Mouse (Mus musculus) heart, postnatal 36 days (tissue): ENCODE measurements around the gene Zfp663. TPM values are rescaled to one million over a fixed set of nuclear protein-coding genes. Genes with fewer than 3 reads are reported as not detected.

Experiments used
- DNase-seq, 2 experiments: peaks; one replicate each; pipeline ENCODE4 v3.0.0; 2021 to 2022
- intact Hi-C: fragments of 180-260 bp; cut with DNase I; formaldehyde crosslinking; loops from one replicate; pipeline ENCODE4 v1.15.1; 2025
- total RNA-seq, 2 experiments: library from RNA; stranded (reverse); gene quantifications; 2 replicates each; pipeline ENCODE4 v1.2.3; 2021

Gene Zfp663
- total RNA-seq = not detected

DNA sequence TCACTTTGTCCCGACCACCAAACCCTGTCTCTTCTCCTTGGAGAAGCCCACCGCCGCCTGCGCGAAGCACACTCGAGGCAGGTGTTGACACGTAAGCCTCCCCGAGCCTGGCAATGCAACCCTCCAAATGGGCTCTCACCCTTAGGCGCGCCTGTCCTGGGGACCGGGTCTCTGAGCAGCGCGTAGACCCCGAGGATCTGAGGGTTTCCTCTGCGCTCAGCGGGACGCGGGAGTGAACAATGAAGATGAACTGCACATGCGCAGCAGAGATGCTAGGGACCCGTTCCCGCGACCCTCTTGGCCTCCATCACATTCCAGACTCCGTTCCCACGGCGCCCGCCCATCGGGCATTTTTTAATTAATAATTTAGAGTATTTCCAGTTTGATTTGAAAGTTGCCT lies at the start of gene Zfp663:
Gene Zfp663, minus strand, starts transcription at position 234 of the 400 bp plus-strand sequence.
- intact Hi-C loops = no loop called here
- DNase-seq = no peak

DNA sequence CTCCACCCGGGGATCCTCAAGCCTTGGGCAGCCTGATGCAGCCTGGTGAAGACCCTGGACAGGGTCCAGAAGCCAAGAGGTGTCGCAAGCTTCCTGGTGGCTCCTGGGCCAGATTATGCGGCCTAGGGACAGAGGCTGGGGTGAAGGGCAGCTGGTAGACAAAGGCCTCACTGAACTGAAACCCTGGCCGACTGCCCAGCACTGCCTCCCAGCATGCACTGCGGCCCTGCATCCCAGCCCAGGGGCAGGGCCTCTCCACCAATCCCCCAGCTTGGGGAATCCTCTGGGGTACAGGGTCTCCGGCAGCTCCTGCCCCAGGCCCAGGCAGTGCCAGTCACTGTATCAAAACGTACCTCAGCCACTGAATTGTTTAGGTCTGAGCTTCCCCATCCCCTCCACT lies 48.8 kb upstream of the Zfp663 start:
- no peak for DNase-seq
- intact Hi-C loops = no loop called here

DNA sequence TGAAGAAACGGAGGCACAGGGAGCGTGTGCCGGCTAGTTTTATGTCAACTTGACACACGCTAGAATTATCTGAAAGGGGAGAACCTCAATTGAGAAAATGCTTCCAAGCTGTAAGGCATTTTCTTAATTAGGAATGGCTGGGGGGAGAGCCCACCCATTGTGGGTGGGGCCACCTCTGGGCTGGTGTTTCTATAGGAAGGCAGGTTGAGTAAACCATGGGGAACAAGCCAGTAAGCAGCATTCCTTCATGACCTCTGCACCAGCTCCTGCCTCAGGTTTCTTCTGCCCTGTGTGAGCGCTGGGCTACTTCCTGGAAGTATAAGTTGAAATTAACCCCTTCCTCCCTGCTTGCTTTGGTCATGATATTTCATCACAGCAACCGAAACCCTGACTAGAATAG lies 47.3 kb upstream of the Zfp663 start:
- no peak for DNase-seq
- intact Hi-C loops = no loop called here

DNA sequence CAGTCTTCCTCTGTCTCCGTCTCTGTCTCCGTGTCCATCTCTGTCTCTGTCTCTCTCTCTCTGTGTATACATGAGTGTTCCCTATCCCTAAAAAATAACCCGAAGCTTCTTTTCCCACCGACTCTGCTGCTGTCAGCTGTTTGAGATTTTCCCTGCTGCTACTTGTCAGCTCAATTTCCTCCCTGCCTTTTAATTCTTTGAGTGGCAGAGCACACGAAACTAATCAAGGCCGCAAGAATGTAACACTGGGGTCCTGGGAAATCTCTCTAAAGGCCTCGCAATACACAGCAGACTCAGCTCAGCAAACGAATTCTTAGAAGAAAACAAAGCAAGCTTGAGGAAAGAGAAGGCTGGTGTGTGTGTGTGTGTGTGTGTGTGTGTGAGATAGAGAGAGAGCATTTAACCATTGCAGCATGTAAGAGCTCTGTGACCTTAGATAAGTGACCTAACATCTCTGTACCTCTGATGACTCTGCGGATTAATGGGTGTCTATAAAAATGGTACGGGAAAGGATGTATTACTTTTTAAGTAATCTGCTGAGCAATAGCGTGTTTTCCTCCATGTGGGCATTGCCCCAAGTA lies 46.7 kb upstream of the Zfp663 start:
- DNase-seq = no peak
- intact Hi-C loops = no loop called here

DNA sequence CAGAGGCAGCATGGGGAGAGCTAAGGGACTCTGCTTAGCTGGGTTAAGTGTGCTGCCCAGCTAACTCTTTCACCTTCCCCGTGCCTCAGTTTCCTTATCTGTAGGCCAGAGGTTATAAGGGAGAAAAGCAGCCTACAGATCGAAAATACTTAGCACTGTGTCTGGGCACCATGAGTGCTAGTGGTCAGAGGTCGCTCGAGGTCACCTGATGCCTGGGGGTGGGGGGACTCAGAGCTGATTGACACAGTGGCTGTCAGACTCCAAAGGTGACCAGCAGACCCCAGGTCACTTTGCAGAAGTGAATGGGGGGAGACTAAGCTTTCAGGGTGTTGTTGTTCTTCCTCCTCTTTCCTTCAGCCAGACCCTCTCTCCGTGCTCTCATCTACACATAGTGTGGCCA lies 45.8 kb upstream of the Zfp663 start:
- DNase-seq = no peak
- intact Hi-C loops = no loop called here

DNA sequence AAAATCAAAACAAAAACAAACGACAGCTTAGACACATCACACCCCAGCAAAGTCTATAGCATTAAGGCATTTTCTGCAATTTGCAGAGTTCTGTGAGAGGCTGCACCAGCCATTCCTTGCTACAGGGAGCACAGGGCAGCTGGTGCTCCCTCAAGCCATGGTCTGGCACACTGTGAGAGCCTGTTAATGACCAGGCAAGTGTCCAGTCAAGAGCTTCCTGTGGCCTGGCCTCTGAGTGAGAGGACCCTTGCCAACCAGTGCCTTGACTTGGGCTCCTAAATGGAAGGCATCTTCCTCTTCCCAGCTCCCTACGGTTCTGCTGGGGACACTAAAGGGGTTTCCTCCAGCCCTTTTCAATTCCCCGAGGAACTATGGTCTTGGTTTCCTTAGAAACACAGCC lies 45.4 kb upstream of the Zfp663 start:
- DNase-seq = no peak
- intact Hi-C loops = no loop called here

DNA sequence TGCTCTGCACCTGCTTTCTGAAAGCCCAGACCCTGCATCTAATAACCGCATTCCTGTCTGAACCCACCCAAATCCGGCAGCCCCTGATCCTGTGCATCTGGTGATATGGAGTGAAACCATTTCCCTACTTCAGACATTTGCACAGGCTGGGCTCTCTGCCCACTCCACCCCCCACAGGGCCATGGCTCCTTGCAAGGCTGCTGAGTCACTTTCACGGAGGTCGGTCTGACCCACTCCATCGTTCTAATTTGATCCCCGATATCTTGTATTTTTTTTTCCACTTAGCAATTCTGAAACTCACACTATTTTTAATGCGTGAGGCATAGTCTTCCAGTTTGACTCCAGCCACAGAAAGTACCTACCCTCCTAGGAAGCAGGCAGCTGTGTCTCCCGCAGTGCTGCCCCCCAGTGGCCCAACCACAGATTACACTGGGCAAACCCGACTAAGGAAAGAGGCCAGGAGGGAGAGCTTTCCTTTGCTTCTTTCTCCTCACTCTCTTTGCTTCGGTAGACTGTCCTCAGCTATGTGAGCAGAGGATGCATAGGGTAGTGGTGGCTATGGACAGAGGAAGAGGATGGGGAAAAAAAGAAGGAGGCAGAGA lies 39.3 kb upstream of the Zfp663 start:
- intact Hi-C loops = loop anchor here (2.0 kb wide), 1 partner anchor 17 kb away; no protein-coding TSS in a partner anchor

DNA sequence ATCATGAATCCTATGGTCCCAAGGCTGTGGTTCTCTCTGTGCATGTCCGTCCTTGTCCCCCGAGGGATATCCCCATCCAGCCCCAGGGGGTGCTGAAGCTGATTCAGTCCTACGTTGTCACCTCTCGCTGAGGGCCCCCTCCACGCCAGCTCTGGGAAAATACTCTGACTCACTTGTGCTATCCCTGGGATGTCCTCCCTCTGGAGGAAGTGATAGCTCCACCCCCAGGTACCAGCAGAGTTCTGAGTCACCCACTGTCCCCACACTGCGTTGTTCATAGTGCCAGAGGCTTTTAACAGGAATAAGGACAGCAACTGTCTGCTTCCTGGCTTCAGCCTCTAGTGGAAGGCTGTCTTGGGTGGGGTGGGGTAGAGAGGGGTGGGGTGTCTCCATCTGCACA lies 36.8 kb upstream of the Zfp663 start:
- DNase-seq = no peak
- intact Hi-C loops = no loop called here

More for the DNA sequence above, 39.3 kb upstream of the Zfp663 start:
- DNase-seq = peak; percentile 80 to 84

DNA sequence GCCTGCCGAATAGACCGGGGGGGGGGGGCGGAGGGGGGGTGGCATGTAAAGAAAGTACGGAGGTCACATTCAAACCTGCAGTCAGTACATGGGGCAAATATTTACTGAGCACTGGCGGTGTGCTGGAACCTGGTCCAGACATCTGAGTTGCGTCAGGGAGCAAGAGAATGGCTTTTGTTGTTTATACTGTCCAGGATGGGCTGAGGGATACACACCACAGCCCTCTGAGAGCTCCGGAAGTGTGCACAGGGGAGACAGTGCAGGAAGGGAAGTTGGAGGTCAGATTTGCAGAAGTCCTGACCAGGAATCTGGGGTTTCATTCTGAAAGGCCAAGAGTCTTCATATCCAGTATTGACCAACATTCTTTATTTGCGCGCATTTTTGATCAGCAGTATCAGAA lies 36.4 kb upstream of the Zfp663 start:
- intact Hi-C loops = no loop called here
- no peak for DNase-seq

DNA sequence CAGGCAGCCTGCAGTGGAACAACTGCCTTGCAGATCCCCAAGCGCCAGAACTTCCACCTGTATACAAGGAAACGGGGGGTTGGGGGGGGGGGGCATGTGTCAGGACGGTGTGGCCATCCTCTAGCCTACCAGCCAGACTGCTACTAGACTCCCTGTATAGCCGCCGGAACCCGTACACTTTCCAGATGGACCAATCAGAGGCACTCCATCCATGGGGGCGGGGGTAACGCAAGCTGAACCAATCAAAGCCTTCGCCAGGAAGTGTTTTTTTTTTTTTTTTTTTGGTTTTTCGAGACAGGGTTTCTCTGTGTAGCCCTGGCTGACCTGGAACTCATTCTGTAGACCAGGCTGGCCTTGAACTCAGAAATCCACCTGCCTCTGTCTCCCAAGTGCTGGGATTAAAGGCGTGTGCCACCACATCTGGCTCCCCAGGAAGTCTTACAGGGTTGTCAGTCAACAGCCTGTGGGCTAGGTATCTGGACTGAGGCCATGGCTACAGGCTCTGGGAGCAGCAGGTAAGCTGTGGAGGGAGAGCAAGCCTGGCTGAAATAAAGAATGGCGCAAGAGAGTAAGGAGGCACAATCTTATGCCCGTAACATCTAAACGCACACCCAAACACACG lies 29.7 kb upstream of the Zfp663 start:
- no peak for DNase-seq
- intact Hi-C loops = no loop called here

DNA sequence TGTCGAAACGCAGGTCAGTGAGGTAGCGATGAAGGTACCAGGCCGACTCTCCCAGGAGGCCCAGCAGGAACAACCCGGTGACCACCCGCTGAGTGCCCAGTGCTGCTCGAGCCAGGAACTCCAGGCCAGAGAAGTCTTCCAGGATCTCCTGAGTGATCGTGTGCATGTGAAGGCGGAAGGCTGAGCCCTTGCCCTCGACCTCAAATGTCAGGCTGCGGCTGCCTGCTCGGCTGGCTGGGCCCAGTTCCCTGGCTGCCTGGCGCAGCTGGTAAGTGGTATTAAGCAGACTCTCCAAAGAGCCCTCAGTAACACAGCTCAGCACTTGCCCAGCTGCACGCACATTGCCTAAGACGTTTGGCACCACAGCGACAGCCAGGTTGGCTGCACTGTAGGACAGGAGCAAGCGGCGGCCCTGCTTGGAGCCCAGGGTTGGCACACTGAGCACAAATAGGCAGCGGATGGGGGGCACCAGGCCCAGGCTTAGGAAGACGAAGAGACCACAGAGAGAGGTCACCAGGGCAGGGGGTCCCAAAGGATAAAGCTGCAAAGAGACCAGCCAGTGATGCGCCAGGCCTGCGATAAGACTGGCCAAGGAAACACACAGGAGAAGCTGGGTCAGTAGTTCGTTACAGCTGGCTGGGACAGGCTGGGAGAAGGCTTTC lies 29.1 kb upstream of the Zfp663 start:
- DNase-seq = peak in 1 of 2 experiments; percentile 18

DNA sequence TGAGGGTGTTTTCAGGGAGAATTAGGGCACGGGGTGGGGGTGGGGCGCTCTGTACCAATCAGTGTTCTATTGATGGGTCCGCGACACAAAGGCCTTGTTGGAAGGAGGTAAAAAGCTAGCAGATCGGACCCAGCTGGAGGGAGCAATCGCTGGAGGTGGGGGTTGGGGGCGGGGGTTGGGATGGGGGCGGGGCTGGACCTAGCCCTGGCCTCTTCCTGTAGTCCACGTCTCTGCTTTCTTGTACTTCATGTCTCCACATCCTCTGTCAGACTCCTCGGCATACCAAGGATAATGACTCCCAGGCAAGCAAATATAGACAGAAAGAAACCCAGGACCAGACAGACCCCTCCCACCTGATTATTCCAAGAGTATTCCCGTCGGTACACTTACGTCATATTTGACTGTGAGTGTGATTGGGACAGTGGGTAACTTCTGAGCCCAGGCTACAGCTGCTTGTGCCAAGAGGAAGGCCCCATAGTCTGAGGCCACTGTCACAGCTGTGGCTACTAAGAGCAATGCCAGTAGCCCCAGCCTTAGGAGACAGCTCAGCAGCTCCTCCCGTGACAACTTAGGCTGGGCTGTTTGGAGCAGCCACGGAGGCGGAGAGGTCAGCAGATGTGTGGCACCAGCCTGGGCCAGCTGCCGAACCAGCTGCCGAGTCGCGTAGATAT lies 28.4 kb upstream of the Zfp663 start:
- DNase-seq = peak; percentile 25 to 48
- intact Hi-C loops = no loop called here

More for the DNA sequence above, 29.1 kb upstream of the Zfp663 start:
- intact Hi-C loops = no loop called here

DNA sequence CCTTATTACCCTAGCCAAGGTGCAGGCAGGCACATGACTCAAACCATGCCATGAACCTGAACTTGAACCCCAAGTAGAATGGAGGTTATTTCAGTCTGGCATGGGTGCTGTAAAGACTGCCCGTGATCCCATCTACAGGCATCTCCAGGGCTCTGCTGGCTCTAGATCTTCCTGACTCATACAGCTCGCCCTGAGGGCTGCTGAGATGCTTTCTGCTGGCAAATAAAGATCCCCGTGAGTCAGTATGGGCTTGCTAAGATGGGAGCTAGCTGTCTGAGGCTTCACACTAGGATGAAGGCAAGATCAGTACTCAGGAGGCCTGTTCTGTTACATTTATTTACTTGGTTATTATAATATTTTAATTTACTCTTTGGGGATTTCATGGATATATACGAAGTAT lies 23.6 kb upstream of the Zfp663 start:
- DNase-seq = no peak
- intact Hi-C loops = no loop called here

DNA sequence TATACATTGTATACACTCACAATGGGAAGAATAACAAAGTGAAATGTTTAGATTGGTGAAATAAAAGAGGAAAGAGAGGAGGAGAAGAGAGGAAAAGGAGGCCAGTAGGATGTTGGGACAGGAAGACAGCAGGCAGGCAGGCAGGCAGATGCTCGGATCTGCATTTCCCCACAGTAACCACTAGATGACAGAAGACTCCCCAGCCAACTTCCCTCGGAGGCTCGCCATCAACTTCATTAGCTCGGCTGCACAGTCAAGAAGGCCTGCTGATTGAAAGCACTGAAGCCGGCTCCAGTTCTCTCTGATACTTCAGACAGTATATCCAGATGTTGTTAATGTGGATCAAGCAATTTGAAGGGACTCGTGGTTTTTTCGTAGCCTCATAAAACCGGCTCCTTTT lies 23.0 kb upstream of the Zfp663 start:
- peak; percentile 43 to 46 for DNase-seq
- intact Hi-C loops = loop anchor here (2.0 kb wide), 2 partner anchors 17 to 95 kb away; no protein-coding TSS in a partner anchor

DNA sequence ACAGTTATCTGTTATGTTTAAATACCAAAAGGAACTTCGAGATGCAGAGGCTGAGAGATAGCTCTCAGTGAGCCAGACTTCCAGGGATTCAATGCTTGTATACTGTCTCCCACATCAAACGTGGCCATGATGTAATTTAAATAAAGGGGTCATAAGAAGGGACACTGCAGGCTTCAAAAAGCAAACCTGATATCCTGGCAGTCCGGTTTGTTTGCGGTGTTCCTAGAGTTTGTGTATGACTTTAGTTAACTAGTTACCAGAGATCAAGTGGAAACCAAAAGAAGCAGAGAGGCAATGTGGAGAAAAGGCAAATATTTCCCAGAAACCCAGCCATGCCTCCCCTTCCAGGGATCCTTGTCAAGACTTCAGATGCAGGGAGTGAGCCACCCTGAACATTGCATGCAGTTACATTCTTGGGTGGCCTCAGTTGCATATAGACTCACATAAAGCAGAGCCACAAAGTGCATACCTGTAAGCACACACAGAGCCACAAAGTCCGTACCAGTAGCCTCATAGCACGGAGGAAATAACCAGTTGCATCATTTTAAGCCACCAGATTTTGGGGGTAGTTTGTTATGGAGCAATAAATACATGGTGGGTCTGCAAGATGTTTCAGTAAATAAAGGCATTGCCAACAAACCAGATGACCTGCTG lies 20.9 kb upstream of the Zfp663 start:
- no peak for DNase-seq
- intact Hi-C loops = no loop called here

DNA sequence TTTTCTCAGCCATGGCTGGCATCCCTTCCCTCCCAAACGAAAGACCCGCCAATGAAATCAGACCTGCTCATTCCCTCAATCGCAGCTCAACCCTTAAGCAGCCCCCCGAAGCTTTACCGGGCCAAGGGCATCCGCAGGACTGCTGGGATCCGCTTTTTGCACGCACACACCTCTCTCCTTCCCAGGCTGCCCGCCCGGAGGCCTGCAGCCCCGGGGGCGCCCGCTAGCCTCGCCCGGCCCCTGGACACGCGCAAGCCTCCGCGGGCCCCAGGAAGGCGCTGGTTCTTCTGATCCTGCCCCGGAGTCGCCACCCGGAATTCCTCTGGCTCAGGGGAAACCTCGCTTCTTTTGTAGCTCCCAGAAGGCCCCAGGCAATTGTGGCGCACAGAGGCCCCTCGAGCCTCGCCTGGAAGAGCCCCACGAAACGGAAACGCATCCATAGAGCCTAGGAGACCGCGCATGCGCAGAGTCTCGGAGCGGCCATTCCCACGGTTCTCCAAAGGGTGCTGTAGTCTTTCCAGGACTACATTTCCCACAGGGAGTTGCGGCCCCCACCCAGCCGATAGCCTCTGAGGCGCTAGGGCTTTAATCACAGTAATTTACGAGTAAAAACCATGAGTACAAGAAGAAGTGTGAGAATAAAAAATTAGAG lies 19.4 kb upstream of the Zfp663 start, which contains the start of gene Zfp334:
Gene Zfp334, minus strand, starts transcription at position 416 of the 652 bp plus-strand sequence.
- intact Hi-C loops = no loop called here
- peak; percentile 93 to 94 for DNase-seq

DNA sequence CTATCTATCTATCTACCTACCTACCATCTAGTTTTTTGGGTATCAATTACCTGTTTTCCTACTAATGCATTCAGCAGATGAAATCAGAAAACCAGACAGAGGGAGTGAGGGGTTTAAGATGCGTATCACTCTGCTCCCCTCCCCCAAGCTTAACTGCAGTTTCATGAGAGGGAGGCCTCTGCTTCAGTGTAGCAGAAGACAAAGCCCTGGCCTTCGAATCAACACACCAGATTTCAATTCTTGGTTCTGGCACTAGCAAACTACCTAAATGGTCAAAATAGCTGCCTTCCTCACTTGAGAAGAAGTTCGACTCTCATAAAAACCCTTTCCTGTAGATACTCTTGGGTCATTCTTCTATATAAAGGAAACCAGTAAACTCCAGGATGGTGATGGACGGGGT lies 18.8 kb upstream of the Zfp663 start:
- no peak for DNase-seq
- intact Hi-C loops = no loop called here

DNA sequence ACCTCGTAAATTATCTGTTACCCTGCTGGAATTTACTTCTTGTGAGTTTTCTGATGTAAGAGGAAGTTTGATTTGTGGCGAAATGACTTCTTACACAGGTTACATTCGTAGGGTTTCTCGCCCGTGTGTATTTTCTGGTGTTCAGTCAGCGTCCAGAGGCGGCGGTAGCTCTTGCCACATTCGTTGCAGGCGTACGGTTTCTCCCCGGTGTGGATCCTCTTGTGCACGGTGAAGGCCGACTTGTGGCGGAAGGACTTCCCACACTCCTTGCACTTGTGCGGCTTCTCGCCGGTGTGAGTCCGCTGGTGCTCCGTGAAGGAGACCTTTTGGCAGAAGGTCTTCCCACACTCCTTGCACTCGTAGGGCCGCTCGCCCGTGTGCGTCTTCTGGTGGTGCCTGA lies 11.5 kb upstream of the Zfp663 start:
- no peak for DNase-seq
- intact Hi-C loops = no loop called here

DNA sequence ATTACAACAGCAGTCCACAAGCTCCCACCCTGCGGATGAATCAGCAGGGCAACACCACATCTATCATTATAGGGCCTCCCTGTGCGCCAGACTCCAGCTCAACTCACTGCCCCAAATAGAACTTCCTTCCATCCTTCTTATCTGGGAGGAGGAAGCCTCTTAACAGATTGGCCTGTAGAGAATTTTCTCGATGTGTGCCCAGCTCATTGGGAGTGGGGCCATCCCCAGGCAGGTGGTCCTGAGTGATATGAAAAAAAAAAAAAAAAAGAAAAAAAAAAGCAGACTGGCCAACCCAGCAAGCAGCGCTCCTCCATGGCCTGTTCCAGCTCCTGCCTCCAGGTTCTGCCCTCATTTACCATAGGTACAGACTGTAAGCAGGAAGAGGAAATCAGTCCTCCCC lies 7.5 kb upstream of the Zfp663 start:
- DNase-seq = no peak
- intact Hi-C loops = no loop called here

DNA sequence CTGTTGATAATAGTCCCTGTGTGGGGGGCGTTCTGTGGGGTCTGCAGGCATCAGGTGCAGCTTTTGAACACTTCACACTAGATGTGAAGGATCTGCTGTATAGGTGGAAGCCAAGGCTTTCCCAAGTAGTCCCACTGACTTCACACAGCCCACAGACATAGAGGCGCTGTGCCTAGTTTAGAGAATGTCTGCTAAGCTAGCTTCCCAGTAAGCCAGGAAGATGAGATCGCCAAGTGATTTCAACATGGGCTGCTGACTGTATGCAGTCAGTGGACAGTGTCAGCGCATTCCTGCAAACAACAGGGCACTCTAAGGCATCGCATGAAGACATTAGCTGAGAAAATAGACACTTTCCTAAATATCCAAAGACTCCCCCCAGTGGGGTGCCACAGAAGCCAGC lies 6.9 kb upstream of the Zfp663 start:
- DNase-seq = no peak
- intact Hi-C loops = no loop called here
